Mouse (Mus musculus) liver, adult 2 months (tissue): ENCODE measurements at regions not wholly inside any gene's neighbourhood (a gene's known extent, or its start where the extent isn't known, plus 50 kb on each side); places are given as distances from the start of the nearest gene placed in this dataset.
"Not testable (repeated sequence)": the region's sequence is repeated elsewhere in the genome, so short reads cannot be mapped to it uniquely, and the experiment has no call there.

Experiments
- DNase-seq: peaks from one replicate; pipeline ENCODE4 v3.0.0-alpha.2; 2011; ENCODE audit warnings: low read depth, low spot score; ENCODE audit errors: extremely low read depth
- H3K27ac ChIP-seq: fragments of 200-500 bp; replicated peaks from 2 replicates; pipeline ENCODE4 v1.5.1; 2012; ENCODE audit warnings: low read depth, mild to moderate bottlenecking, control low read depth, inconsistent platforms, low read length; ENCODE audit not compliant: insufficient read depth
- H3K27me3 ChIP-seq: fragments of 200-500 bp; 2 replicates; pipeline ENCODE4 v1.6.1; 2012; ENCODE audit warnings: mild to moderate bottlenecking, moderate library complexity, low read length, inconsistent platforms; ENCODE audit not compliant: control insufficient read depth, insufficient read depth
- H3K36me3 ChIP-seq: fragments of 200-500 bp; 2 replicates; pipeline ENCODE4 v1.6.1; 2012; ENCODE audit warnings: low read length, inconsistent platforms; ENCODE audit not compliant: control insufficient read depth, insufficient read depth
- H3K4me1 ChIP-seq: fragments of 200-500 bp; 2 replicates; pipeline ENCODE4 v1.6.1; 2011; ENCODE audit warnings: low read length; ENCODE audit not compliant: control insufficient read depth, insufficient read depth
- H3K4me3 ChIP-seq: fragments of 200-500 bp; 2 replicates; pipeline ENCODE4 v1.5.1; 2011; ENCODE audit warnings: low read depth, mild to moderate bottlenecking, control low read depth, low read length, moderate library complexity; ENCODE audit not compliant: insufficient read depth
- H3K79me2 ChIP-seq: fragments of 200-500 bp; 2 replicates; pipeline ENCODE4 v1.6.1; 2012; ENCODE audit warnings: inconsistent platforms, mild to moderate bottlenecking, low read length, moderate library complexity; ENCODE audit not compliant: control insufficient read depth, insufficient read depth
- H3K9ac ChIP-seq: fragments of 200-500 bp; 2 replicates; pipeline ENCODE4 v1.6.1; 2012; ENCODE audit warnings: low read depth, mild to moderate bottlenecking, control low read depth, inconsistent platforms, low read length
- CTCF ChIP-seq: fragments of 200-500 bp; IDR thresholded peaks from 2 replicates; pipeline ENCODE4 v1.5.1; 2011; ENCODE audit warnings: low read depth, low read length, control low read depth
- POLR2A ChIP-seq: fragments of 200-500 bp; IDR thresholded peaks from 2 replicates; pipeline ENCODE4 v1.6.1; 2011; ENCODE audit warnings: low read length, control low read depth; ENCODE audit not compliant: insufficient read depth; ENCODE audit errors: extremely low read depth
- WGBS: fragments of 180-500 bp; shearing (Covaris S2); methylation state at CpG from one replicate; pipeline ENCODE4 v1.1.7; 2018; 5-methylcytosine and 5-hydroxymethylcytosine counted together

- no peak overlapping the region for H3K9ac ChIP-seq
- no peak for DNase-seq
- H3K27ac ChIP-seq = no peak overlapping the region
- WGBS = 60% methylated on average over 1 of the region's 1 CpGs
- H3K4me1 ChIP-seq = no peaks in the 10 kb centered on the region
- no peaks in the 10 kb centered on the region for H3K27me3 ChIP-seq
- TF ChIP-seq POLR2A = no peak
- TF ChIP-seq CTCF = no peak
- no peak overlapping the region for H3K4me3 ChIP-seq
- no peaks in the 10 kb centered on the region for H3K79me2 ChIP-seq
- H3K36me3 ChIP-seq = no peaks in the 10 kb centered on the region
Measured at GRCm38 (mm10) chr14:9400861-9401260, 734.8 kb upstream of the 4930452B06Rik start.

GRCm38 (mm10) chr14:9393271-9393771, 727.3 kb upstream of the 4930452B06Rik start:
- TF ChIP-seq POLR2A (no peak), CTCF (peak; percentile 87)
- 15% methylated on average over 4 of the region's 4 CpGs for WGBS
- no peaks in the 10 kb centered on the region for H3K27me3 ChIP-seq
- H3K36me3 ChIP-seq = no peaks in the 10 kb centered on the region
- H3K79me2 ChIP-seq = no peaks in the 10 kb centered on the region
- no peak overlapping the region for H3K9ac ChIP-seq
- no peaks in the 10 kb centered on the region for H3K4me1 ChIP-seq
- DNase-seq = peak; percentile 42
- no peak overlapping the region for H3K4me3 ChIP-seq
- H3K27ac ChIP-seq = no peak overlapping the region

- H3K36me3 ChIP-seq, H3K9ac ChIP-seq, H3K27me3 ChIP-seq, H3K4me1 ChIP-seq, H3K79me2 ChIP-seq, H3K4me3 ChIP-seq: not testable (repeated sequence)
- 94% methylated on average over 5 of the region's 5 CpGs for WGBS
- H3K27ac ChIP-seq = 0 out of 2 replicates have a peak overlapping the region, but pooled peaks have one; percentile 5
- DNase-seq = peak; percentile 16
Measured at GRCm38 (mm10) chr14:9389878-9390536, 724.0 kb upstream of the 4930452B06Rik start.

GRCm38 (mm10) chr14:9389180-9389579, 723.1 kb upstream of the 4930452B06Rik start:
- Histone ChIP-seq H3K9ac (no peak overlapping the region), H3K27me3 (no peaks in the 10 kb centered on the region), H3K36me3 (no peaks in the 10 kb centered on the region), H3K4me3 (no peak overlapping the region), H3K79me2 (no peaks in the 10 kb centered on the region), H3K27ac (no peak overlapping the region), H3K4me1 (no peaks in the 10 kb centered on the region)
- whole genome bisulfite sequencing = 71% methylated on average over 7 of the region's 7 CpGs
- DNase-seq = peak; percentile 26
- TF ChIP-seq POLR2A (no peak), CTCF (no peak)
